Mouse (Mus musculus): ENCODE data around the gene Ndufa11.

- TF ChIP-seq FLI1 (IDR thresholded peaks at IDR 0.05; ENCODE audit: low read length), result no peak
- no peak for TF ChIP-seq GATA1 (IDR thresholded peaks at IDR 0.05; ENCODE audit: borderline replicate concordance, low read length)
Observed at GRCm38 (mm10) chr17:56709708-56710107, 7.9 kb upstream of the Ndufa11 start.
